Mouse (Mus musculus): Measurements from ENCODE around the gene Miga2. TPM values are rescaled to one million over a fixed set of nuclear protein-coding genes. Genes with fewer than 3 reads are reported as not detected.

The Miga2 gene
- polyA plus RNA-seq, 1 experiment from 2014 or later = 7.6 TPM

DNA sequence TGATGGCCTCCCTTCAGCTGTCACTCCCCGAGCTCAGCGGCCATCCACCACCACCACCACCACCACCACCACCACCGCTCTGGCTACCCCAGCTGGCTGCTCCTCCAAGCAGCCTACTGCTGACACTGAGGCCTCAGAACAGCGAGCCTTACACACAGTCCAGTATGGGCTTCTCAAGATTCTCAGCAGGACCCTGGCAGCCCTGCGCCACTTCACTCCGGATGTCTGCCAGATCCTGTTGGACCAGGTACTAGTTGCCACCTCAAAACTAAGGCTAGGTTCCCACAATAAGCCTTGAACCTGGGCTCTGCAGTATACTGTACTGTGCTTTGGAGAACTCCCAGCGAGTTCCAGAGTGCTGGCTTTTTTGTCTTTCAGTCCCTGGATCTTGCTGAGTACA is 21.5 kb upstream of the Miga2 start:
- no peak for DNase-seq
- no peaks in the 10 kb centered on the region for H3K27me3 ChIP-seq (ENCODE audit: insufficient read depth, low read length)
- no peak overlapping the region for H3K27ac ChIP-seq (ENCODE audit: low read depth)
- WGBS (ENCODE audit: insufficient replicate concordance) = 88% methylated on average over 7 of the region's 7 CpGs
- peaks cover 64% of the 10 kb centered on the region for H3K36me3 ChIP-seq (replicated peaks; ENCODE audit: insufficient read depth, low read length)
- H3K4me3 ChIP-seq (ENCODE audit: low read depth, low read length) = no peak overlapping the region
- no peak overlapping the region for H3K4me2 ChIP-seq (ENCODE audit: low read depth, low read length)
- TF ChIP-seq EP300 (IDR thresholded peaks at IDR 0.05; ENCODE audit: low read depth) = no peak
- TF ChIP-seq CTCF (IDR thresholded peaks at IDR 0.05; ENCODE audit: low read depth) = no peak
- no peak overlapping the region for H3K9ac ChIP-seq (replicated peaks)
- ATAC-seq = no peak
- H3K4me1 ChIP-seq (ENCODE audit: insufficient read depth) = no peaks in the 10 kb centered on the region
- no peaks in the 10 kb centered on the region for H3K9me3 ChIP-seq (ENCODE audit: low read length)

DNA sequence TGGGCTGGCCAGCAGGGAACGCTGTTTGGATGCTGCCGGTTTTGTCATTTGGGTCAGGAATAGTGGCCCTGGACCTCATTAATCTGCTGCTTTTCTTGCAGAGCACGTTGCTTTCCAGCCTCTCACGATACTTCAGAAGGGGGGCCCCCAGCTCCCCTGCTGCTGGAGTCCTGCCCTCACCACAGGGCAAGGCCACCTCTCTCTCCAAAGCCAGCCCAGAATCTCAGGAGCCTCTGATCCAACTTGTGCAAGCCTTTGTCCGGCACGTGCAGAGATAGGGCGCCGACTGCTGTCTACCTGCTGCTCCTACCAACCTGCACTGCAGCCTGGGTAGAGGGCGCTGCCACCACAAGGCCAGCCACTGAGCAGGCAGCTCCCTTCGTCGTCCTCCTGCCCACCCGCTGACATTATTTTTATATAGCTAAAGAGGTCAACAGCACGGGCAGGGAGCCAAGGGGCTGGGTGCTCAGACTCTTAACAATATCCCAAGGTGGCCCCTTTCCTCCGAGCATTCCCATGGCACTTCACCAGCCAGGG is 20.4 kb upstream of the Miga2 start:
- WGBS (ENCODE audit: insufficient replicate concordance) = 79% methylated on average over 14 of the region's 14 CpGs
- Histone ChIP-seq H3K27ac (ENCODE audit: low read depth) (no peak overlapping the region), H3K36me3 (replicated peaks; ENCODE audit: insufficient read depth, low read length) (peaks cover 62% of the 10 kb centered on the region), H3K4me1 (ENCODE audit: insufficient read depth) (no peaks in the 10 kb centered on the region), H3K9me3 (ENCODE audit: low read length) (no peaks in the 10 kb centered on the region), H3K27me3 (ENCODE audit: insufficient read depth, low read length) (no peaks in the 10 kb centered on the region), H3K4me3 (ENCODE audit: low read depth, low read length) (no peak overlapping the region), H3K9ac (replicated peaks) (no peak overlapping the region), H3K4me2 (ENCODE audit: low read depth, low read length) (no peak overlapping the region)
- ATAC-seq (no peak), DNase-seq (no peak)
- no peak for TF ChIP-seq CTCF (IDR thresholded peaks at IDR 0.05; ENCODE audit: low read depth)
- TF ChIP-seq EP300 (IDR thresholded peaks at IDR 0.05; ENCODE audit: low read depth) = no peak

DNA sequence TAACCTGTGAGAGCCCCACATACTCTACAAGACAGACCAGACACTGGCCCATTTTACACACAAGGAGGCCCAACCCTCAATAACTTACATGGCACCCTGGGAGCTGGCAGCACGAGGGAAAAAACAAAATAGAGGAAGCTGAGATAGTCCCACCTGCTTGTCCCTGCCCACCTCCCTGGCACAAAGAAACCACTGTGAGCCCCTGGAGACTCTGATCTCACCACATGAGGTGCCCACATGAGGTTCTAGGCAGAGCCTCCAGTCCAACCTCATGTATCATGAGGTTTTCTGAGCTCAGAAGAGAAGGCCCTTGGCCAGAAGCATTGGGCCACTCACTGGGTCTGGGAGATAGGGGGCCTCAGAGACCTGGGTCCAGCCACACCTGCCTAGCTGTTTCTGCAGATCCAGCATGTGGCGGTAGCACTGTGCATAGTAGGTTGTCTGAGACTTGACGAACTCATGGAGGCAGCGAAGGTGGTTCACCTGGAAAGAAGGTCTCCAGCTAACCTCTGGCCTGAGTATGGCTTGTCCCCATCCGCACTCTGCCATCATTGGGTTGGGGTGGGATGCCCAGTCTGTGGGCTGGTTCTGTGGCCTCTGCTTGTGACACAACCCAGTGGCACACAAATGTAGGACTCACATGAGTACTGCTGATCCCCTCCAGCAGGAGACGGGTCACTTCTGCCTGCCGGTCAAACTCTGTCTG is 17.9 kb upstream of the Miga2 start:
- Histone ChIP-seq H3K27ac (ENCODE audit: low read depth) (no peak overlapping the region), H3K36me3 (replicated peaks; ENCODE audit: insufficient read depth, low read length) (peaks cover 50% of the 10 kb centered on the region), H3K4me3 (ENCODE audit: low read depth, low read length) (no peak overlapping the region), H3K4me2 (ENCODE audit: low read depth, low read length) (no peak overlapping the region), H3K4me1 (ENCODE audit: insufficient read depth) (no peaks in the 10 kb centered on the region), H3K27me3 (ENCODE audit: insufficient read depth, low read length) (no peaks in the 10 kb centered on the region), H3K9ac (replicated peaks) (no peak overlapping the region), H3K9me3 (ENCODE audit: low read length) (no peaks in the 10 kb centered on the region)
- WGBS (ENCODE audit: insufficient replicate concordance) = 77% methylated on average over 7 of the region's 7 CpGs
- no peak for TF ChIP-seq EP300 (IDR thresholded peaks at IDR 0.05; ENCODE audit: low read depth)
- ATAC-seq = no peak
- DNase-seq = no peak

DNA sequence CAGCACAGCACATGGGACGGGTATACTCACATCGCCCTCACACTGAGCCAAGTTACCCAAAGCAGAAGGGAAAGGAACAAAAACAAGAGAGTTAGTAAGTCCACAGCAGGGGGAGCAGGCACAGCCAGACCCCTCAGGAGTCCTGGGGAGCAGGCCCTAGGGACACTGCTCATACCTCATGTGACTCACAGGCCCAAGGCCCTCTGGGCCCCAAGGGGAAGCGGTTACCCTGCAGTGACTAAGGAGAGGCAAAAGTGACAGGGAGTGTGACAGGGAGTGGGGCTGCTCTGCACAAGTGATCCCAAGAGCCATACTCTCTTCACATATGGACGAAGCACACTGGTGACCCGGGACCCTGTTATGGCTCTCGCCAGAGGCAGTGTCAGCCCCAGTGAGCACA is 14.8 kb upstream of the Miga2 start:
- Histone ChIP-seq H3K9ac (replicated peaks) (no peak overlapping the region), H3K27ac (ENCODE audit: low read depth) (no peak overlapping the region), H3K4me1 (ENCODE audit: insufficient read depth) (no peaks in the 10 kb centered on the region), H3K4me3 (ENCODE audit: low read depth, low read length) (no peak overlapping the region), H3K9me3 (ENCODE audit: low read length) (no peaks in the 10 kb centered on the region), H3K36me3 (replicated peaks; ENCODE audit: insufficient read depth, low read length) (peaks cover 35% of the 10 kb centered on the region), H3K4me2 (ENCODE audit: low read depth, low read length) (no peak overlapping the region), H3K27me3 (ENCODE audit: insufficient read depth, low read length) (no peaks in the 10 kb centered on the region)
- TF ChIP-seq EP300 (IDR thresholded peaks at IDR 0.05; ENCODE audit: low read depth) = no peak
- no peak for TF ChIP-seq CTCF (IDR thresholded peaks at IDR 0.05; ENCODE audit: low read depth)
- WGBS (ENCODE audit: insufficient replicate concordance) = 80% methylated on average over 6 of the region's 6 CpGs
- DNase-seq = no peak
- no peak for ATAC-seq

DNA sequence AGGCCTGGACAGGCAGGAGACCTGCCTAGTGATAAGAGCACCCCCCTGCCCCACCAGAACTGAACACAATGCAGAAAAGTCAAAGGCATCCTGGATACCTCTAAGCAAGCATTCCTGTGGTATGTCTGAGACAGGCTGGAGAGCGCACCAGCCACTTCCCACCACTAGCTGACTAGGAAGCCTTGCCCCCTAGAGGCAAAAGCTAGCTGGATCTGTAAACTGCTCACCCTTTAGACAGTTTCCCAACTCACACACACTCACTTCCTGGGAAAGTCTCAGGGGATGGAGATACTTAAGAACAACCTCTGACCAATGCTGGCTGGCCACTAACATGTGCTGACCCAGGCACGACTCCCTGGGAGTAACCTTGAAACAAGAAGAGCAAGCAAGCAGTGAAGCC is 12.9 kb upstream of the Miga2 start:
- Histone ChIP-seq H3K36me3 (replicated peaks; ENCODE audit: insufficient read depth, low read length) (peaks cover 21% of the 10 kb centered on the region), H3K27me3 (ENCODE audit: insufficient read depth, low read length) (no peaks in the 10 kb centered on the region), H3K27ac (ENCODE audit: low read depth) (no peak overlapping the region), H3K4me2 (ENCODE audit: low read depth, low read length) (no peak overlapping the region), H3K9me3 (ENCODE audit: low read length) (no peaks in the 10 kb centered on the region), H3K4me3 (ENCODE audit: low read depth, low read length) (no peak overlapping the region), H3K4me1 (ENCODE audit: insufficient read depth) (no peaks in the 10 kb centered on the region), H3K9ac (replicated peaks) (no peak overlapping the region)
- peak; percentile 46; the same call in 1 of the 2 replicates for TF ChIP-seq CTCF (IDR thresholded peaks at IDR 0.05; ENCODE audit: low read depth)
- TF ChIP-seq EP300 (IDR thresholded peaks at IDR 0.05; ENCODE audit: low read depth) = no peak
- ATAC-seq (no peak), DNase-seq (no peak)
- WGBS (ENCODE audit: insufficient replicate concordance) = 77% methylated on average over 2 of the region's 2 CpGs

DNA sequence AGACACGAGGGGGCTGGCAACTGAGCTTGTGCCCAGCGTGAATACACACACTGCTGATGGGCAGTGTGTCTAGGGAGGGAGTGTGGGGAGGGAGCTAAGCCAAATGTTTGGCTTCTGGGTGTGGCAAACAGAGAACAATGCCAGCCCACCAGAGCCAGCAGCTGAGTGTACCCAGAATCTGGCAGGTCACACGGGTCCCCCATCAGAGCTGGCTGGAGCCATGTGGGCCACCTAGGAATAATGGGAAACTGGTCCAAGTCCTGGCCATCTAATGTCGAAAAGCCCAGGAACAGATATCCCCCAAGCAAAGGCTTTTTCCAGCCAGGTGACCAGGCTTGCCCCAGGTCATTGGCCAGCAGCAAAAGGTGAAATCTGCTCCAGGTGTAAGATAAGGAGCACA is 8.2 kb upstream of the Miga2 start:
- H3K9ac ChIP-seq (replicated peaks) = no peak overlapping the region
- WGBS (ENCODE audit: insufficient replicate concordance) = 57% methylated on average over 4 of the region's 4 CpGs
- H3K27ac ChIP-seq (ENCODE audit: low read depth) = no peak overlapping the region
- no peak overlapping the region for H3K4me2 ChIP-seq (ENCODE audit: low read depth, low read length)
- DNase-seq = no peak
- no peak overlapping the region for H3K4me3 ChIP-seq (ENCODE audit: low read depth, low read length)
- no peaks in the 10 kb centered on the region for H3K9me3 ChIP-seq (ENCODE audit: low read length)
- TF ChIP-seq EP300 (IDR thresholded peaks at IDR 0.05; ENCODE audit: low read depth) (no peak), CTCF (IDR thresholded peaks at IDR 0.05; ENCODE audit: low read depth) (no peak)
- ATAC-seq = no peak
- peaks cover 10% of the 10 kb centered on the region for H3K4me1 ChIP-seq (ENCODE audit: insufficient read depth)
- H3K36me3 ChIP-seq (replicated peaks; ENCODE audit: insufficient read depth, low read length) = peaks cover 12% of the 10 kb centered on the region
- H3K27me3 ChIP-seq (ENCODE audit: insufficient read depth, low read length) = no peaks in the 10 kb centered on the region

All from liver, postnatal 0 days (tissue).